Mouse (Mus musculus) liver, postnatal 0 days (tissue): ENCODE data around the gene Nav2.

ENCODE experiments used
- CTCF ChIP-seq: sonication (generic); IDR thresholded peaks from 2 replicates; pipeline ENCODE4 v1.5.1; 2016; ENCODE audit warnings: antibody characterized with exemption, low read depth
- EP300 ChIP-seq: IDR thresholded peaks from 2 replicates; pipeline ENCODE4 v1.6.1; 2016; ENCODE audit warnings: antibody characterized with exemption, low read depth, mild to moderate bottlenecking

GRCm38 (mm10) chr7:49617087-49617486 lies 708.6 kb downstream of the Nav2 start:
- TF ChIP-seq CTCF = no peak
- TF ChIP-seq EP300 = no peak
